Mouse (Mus musculus) heart, embryonic 12.5 days (tissue): ENCODE results near the gene Tm9sf4. TPM values are rescaled to one million over a fixed set of nuclear protein-coding genes. Genes with fewer than 3 reads are reported as not detected.

Experiments
- ATAC-seq: fragments of 200-750 bp; cut with Nextera tagmentation; 2 replicates; pipeline ENCODE4 v1.8.0; 2017; ENCODE audit warnings: moderate TSS enrichment, moderate library complexity; ENCODE audit not compliant: insufficient number of reproducible peaks, low FRiP score
- H3K27ac ChIP-seq: fragments of 300-500 bp; sonication (generic); 2 replicates; pipeline ENCODE4 v1.5.1; 2016; ENCODE audit warnings: mild to moderate bottlenecking, moderate library complexity; ENCODE audit not compliant: poor library complexity, severe bottlenecking
- H3K27me3 ChIP-seq: fragments of 300-500 bp; sonication (generic); replicated peaks from 2 replicates; pipeline ENCODE4 v1.6.1; 2016; ENCODE audit warnings: mild to moderate bottlenecking, moderate library complexity
- H3K36me3 ChIP-seq: fragments of 300-500 bp; sonication (generic); 2 replicates; pipeline ENCODE4 v1.6.1; 2016; ENCODE audit warnings: mild to moderate bottlenecking, moderate library complexity
- H3K4me1 ChIP-seq: fragments of 300-500 bp; sonication (generic); replicated peaks from 2 replicates; pipeline ENCODE4 v1.6.1; 2016; ENCODE audit warnings: mild to moderate bottlenecking
- H3K4me2 ChIP-seq: fragments of 300-500 bp; sonication (generic); 2 replicates; pipeline ENCODE4 v1.6.1; 2016; ENCODE audit warnings: mild to moderate bottlenecking, moderate library complexity
- H3K4me3 ChIP-seq: fragments of 300-500 bp; sonication (generic); 2 replicates; pipeline ENCODE4 v1.5.1; 2016; ENCODE audit warnings: mild to moderate bottlenecking
- H3K9ac ChIP-seq: fragments of 300-500 bp; sonication (generic); 2 replicates; pipeline ENCODE4 v1.6.1; 2016; ENCODE audit warnings: mild to moderate bottlenecking, moderate library complexity
- H3K9me3 ChIP-seq: fragments of 300-500 bp; sonication (generic); replicated peaks from 2 replicates; pipeline ENCODE4 v1.6.1; 2016; ENCODE audit warnings: mild to moderate bottlenecking, moderate library complexity
- WGBS: fragments of 180-500 bp; shearing (Covaris S2); methylation state at CpG from one replicate; pipeline ENCODE4 v1.1.7; 2016; 5-methylcytosine and 5-hydroxymethylcytosine counted together
- polyA plus RNA-seq: library from polyadenylated mRNA; unstranded; fragments of >200 nt; fragmentation: Nextera tagmentation; extraction: Ambion mirVana; gene quantifications from 2 replicates; pipeline ENCODE4 v1.2.1, GENCODE M21; 2016

The Tm9sf4 gene
- polyA plus RNA-seq = 75.4 and 81.8 TPM in 2 replicates

DNA sequence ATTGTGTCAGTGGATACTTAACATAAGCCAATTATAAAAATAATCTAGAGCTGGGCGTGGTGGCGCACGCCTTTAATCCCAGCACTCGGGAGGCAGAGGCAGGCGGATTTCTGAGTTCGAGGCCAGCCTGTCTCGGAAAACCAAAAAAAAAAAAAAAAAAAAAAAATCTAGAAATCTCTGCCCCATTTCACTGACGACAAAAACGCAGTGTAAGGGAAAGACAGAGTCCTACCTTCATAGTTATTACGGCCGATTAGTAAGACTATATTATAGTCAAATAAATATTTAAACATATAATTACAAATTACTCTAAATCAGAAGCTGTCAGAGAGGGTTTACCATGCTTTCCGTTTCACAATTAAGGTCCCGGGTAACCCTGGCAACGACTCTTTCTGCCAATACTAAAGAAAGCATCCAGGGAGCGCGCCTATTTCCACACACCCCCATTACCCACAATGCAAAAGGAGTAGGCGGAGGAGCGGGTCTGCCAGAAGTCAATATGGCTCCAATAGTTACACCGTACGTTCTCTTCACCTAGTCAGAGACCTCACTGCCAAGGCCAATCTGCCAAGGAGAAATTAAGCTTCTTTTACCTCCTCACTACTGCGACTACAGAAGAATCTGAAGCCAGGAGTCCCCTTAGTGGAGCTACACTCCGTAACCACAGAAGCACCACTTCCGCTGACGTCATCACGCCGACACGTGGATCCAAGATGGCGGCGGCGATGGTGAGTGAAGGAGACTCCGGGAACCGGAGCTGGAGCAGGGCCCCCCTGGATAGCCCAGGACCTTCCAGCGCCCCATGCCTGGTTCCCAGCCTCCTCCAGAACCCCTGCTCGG lies at the start of gene Tm9sf4:
TSS of gene Tm9sf4 (plus strand) at position 460 of the 840 bp plus-strand sequence.
- H3K4me1 ChIP-seq = peaks cover 10% of the 10 kb centered on the region
- peak within 1 kb of the TSS; percentile 90 for H3K9ac ChIP-seq
- no peaks in the 10 kb centered on the region for H3K27me3 ChIP-seq
- peak within 1 kb of the TSS; percentile 76 for H3K4me3 ChIP-seq
- ATAC-seq = peak; percentile 89
- H3K4me2 ChIP-seq = peak within 1 kb of the TSS; percentile 90
- no peaks in the 10 kb centered on the region for H3K9me3 ChIP-seq
- peaks cover 4% of the 10 kb centered on the region; the same call in 1 of the 2 replicates for H3K36me3 ChIP-seq
- WGBS = 10% methylated on average over 34 of the region's 34 CpGs
- H3K27ac ChIP-seq = peak within 1 kb of the TSS; percentile 87

DNA sequence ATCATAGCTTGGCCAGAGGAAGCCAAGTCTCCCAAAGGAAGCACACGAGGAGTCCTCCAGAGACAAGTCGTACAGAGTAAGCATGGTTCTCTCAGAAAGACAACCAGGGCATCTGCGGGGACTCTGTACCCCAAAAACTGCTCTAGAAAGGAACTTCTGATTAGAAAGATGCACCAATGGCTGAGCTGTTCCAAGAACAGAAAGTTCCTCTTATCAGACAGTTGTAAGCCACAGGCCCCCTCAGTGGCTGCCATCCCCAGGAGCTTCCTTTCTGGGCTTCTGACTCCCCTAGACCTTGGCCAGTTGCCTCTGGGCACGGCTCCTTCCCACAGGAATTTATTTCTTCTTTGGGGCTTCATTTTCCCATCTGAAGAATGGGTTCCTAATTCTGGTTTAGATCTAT lies 45.4 kb upstream of the Tm9sf4 start:
- no peak overlapping the region for H3K4me3 ChIP-seq
- 64% methylated on average over 4 of the region's 4 CpGs for WGBS
- no peak for ATAC-seq

DNA sequence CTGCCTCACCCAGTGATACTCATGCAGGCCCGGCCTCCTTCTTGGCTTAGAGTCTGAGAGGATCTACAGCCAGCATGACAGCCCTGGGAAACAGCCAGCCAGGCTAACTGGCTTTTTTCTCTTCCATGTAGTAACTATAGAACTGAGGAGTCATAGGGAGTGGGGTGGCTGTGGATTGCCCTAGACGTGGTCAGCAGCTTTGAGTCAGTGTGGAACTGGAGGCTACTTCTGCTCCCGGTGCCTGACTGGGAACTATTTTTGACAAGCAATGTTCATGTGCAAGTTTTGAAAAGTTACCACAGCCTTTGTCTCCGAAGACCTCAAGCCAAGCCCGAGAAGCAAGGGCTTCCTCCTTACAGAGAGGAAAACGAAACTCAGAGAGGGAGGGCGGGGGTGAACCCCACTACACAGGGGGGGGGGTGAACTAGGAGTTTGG lies 44.0 kb upstream of the Tm9sf4 start:
- Histone ChIP-seq H3K9ac (no peak overlapping the region), H3K9me3 (no peaks in the 10 kb centered on the region), H3K27me3 (peaks cover 19% of the 10 kb centered on the region), H3K36me3 (no peaks in the 10 kb centered on the region), H3K27ac (no peak overlapping the region), H3K4me1 (no peaks in the 10 kb centered on the region), H3K4me3 (no peak overlapping the region), H3K4me2 (no peak overlapping the region)
- no peak for ATAC-seq
- 82% methylated on average over 7 of the region's 7 CpGs for WGBS

More for the DNA sequence above, 45.4 kb upstream of the Tm9sf4 start:
- no peak overlapping the region for H3K4me2 ChIP-seq
- no peaks in the 10 kb centered on the region for H3K9me3 ChIP-seq
- no peak overlapping the region for H3K27ac ChIP-seq
- no peaks in the 10 kb centered on the region for H3K4me1 ChIP-seq
- H3K36me3 ChIP-seq = no peaks in the 10 kb centered on the region
- H3K9ac ChIP-seq = no peak overlapping the region
- peaks cover 32% of the 10 kb centered on the region for H3K27me3 ChIP-seq

DNA sequence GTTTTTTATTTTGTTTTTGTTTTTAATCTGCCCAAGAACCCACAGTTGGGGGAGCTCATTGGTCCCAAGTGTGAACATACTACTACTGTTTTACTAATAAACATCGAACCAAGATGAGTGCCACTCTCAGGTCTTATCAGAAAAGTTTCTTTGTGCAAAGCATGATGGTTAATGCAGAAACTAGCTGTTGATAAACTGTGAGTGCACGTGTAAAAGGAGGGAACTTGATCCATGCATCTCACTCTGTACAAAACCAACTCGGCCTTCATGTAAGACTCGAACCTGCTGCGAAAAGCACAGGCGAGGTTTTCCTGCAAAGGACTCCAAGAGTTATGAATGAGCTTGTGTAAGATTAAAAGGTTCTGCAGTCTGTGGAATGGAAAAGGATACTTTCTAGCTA lies 41.6 kb upstream of the Tm9sf4 start:
- H3K4me3 ChIP-seq = no peak overlapping the region
- no peak overlapping the region for H3K4me2 ChIP-seq
- H3K9ac ChIP-seq = no peak overlapping the region
- H3K36me3 ChIP-seq = no peaks in the 10 kb centered on the region
- H3K4me1 ChIP-seq = no peaks in the 10 kb centered on the region
- ATAC-seq = no peak
- no peak overlapping the region for H3K27ac ChIP-seq
- H3K27me3 ChIP-seq = peaks cover 8% of the 10 kb centered on the region; the same call in 1 of the 2 replicates
- 77% methylated on average over 6 of the region's 6 CpGs for WGBS
- no peaks in the 10 kb centered on the region for H3K9me3 ChIP-seq

DNA sequence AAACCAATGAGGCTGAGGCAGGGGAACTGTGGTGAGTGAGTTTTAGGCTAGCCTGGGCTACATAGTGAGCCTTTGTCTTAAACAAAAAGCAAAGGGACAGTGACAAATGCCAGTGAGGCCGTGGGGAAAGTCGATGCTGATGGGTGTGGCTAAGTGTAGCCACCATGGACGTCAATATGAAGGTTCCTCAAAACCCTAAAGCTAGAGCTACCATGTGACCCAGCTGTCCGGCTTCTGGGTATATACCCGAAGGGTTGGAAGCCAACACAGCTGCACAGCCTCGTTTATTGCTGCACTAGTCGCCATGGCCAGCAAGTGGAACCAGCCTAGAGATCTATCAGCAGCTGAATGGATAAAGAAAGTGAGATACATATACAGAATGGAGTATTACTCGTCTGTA lies 41.0 kb upstream of the Tm9sf4 start:
- Histone ChIP-seq H3K4me3 (no peak overlapping the region), H3K9ac (no peak overlapping the region), H3K4me2 (no peak overlapping the region), H3K27ac (no peak overlapping the region), H3K4me1 (no peaks in the 10 kb centered on the region), H3K27me3 (peaks cover 3% of the 10 kb centered on the region; the same call in 1 of the 2 replicates), H3K9me3 (no peaks in the 10 kb centered on the region), H3K36me3 (no peaks in the 10 kb centered on the region)
- ATAC-seq = no peak
- WGBS = 68% methylated on average over 8 of the region's 8 CpGs

DNA sequence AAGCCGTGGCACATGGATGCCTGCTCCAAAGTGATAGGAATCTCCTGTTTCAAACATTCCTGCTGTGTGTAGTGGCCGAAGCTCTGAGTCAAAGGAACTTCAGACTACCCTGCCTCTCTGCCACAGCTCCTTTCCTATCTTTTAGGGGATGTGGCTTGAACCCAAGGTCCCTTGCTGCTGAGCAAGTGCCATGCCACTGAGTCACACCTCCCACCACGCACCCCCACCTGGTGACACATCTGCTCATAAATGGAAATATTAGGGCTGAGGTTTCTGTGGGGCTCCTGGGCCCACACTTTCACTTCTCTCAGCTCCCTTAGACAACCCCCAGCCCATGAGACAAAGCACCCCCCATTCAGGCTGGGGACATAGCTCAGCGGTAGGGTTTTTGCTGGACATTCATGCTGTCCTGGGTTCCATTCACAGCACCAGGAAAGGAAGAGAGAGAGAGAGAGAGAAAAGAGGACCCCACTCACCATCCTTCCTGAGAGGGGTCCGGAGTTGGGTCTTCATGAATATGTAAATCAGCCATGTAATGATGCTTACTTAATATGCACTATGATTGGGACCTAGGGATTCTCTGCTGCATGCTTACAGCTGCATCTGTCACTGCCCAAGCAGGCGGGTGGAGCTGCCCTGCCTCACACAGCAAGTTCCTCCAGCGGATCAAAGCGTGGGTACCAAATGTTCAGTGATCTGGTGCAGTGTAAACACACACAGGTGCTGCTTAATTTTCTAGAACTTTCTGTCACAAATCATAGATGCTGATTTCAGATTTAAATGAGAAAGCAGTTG lies 39.1 kb upstream of the Tm9sf4 start:
- Histone ChIP-seq H3K9ac (no peak overlapping the region), H3K27me3 (peaks cover 14% of the 10 kb centered on the region; the same call in 1 of the 2 replicates), H3K27ac (no peak overlapping the region), H3K4me1 (no peaks in the 10 kb centered on the region), H3K4me2 (no peak overlapping the region), H3K4me3 (no peak overlapping the region), H3K9me3 (no peaks in the 10 kb centered on the region), H3K36me3 (no peaks in the 10 kb centered on the region)
- WGBS = 64% methylated on average over 8 of the region's 8 CpGs
- ATAC-seq = no peak

DNA sequence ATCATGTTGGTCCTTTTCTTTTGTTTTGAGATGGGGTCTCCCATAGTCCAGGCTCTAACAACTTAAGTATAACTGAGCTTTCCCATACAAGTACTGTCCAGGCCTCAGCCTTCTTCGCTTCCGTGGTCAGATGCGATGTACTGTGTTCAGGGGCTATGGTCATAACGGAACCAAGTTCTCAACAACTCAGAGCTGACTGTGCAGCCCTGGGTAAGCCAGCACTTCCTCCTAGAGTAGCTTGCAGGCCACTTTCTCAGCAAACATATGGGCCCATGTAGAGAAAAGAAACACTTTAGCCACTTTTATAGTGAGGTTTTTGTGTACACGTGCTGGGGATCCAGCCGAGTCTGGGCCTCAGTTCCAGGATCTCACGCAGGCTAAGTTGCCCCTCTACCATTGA lies 38.4 kb upstream of the Tm9sf4 start:
- no peak overlapping the region for H3K4me3 ChIP-seq
- 83% methylated on average over 7 of the region's 7 CpGs for WGBS

DNA sequence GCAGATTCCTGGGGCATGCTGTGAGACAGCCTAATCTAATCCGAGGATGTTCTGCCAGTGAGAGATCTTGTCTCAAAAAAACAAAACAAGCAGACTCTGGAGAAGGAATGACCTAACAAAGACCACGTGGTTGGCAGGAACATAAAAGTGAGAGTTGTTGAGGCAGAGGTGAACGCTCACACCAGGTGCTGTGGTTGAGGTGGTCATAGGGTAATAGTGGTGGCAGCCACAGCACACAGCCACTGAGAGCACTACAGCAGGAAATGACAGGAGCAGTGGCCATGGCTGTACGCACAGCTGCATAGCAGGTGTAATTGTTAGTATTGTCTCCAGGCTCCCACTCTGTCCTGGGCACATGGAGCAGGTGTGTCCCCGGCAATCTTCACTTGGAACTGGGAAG lies 35.2 kb upstream of the Tm9sf4 start:
- H3K27me3 ChIP-seq = peaks cover 25% of the 10 kb centered on the region; the same call in 1 of the 2 replicates
- 50% methylated on average over 5 of the region's 5 CpGs for WGBS
- H3K27ac ChIP-seq = no peak overlapping the region
- no peak overlapping the region for H3K9ac ChIP-seq
- ATAC-seq = no peak
- H3K4me1 ChIP-seq = no peaks in the 10 kb centered on the region
- H3K4me3 ChIP-seq = no peak overlapping the region
- H3K9me3 ChIP-seq = no peaks in the 10 kb centered on the region
- no peaks in the 10 kb centered on the region for H3K36me3 ChIP-seq
- no peak overlapping the region for H3K4me2 ChIP-seq

More for the DNA sequence above, 38.4 kb upstream of the Tm9sf4 start:
- Histone ChIP-seq H3K4me1 (no peaks in the 10 kb centered on the region), H3K9me3 (no peaks in the 10 kb centered on the region), H3K9ac (no peak overlapping the region), H3K27me3 (peaks cover 17% of the 10 kb centered on the region; the same call in 1 of the 2 replicates), H3K27ac (no peak overlapping the region), H3K4me2 (no peak overlapping the region), H3K36me3 (no peaks in the 10 kb centered on the region)
- ATAC-seq = no peak

DNA sequence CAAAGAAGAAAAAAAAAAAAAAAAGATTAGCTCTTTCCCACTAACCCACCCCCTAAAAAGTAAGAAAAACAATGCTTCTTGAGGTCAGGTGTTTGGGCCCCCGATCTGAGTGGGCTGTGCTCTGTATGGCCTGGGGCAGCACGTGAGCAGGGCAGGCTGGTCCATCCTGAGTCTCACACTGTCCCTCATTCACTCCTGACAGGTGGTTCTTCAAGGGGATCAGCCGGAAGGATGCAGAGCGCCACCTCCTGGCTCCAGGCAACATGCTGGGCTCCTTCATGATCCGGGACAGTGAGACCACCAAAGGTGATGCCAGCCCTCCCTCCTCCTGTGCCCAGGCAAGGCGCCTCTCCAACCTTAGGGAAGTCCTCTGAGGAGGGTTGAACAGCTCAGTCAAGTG lies 30.1 kb upstream of the Tm9sf4 start:
- ATAC-seq = no peak
- Histone ChIP-seq H3K27me3 (peaks cover 29% of the 10 kb centered on the region; the same call in 1 of the 2 replicates), H3K9me3 (no peaks in the 10 kb centered on the region), H3K4me1 (no peaks in the 10 kb centered on the region; the same call in 1 of the 2 replicates), H3K9ac (no peak overlapping the region), H3K4me3 (no peak overlapping the region), H3K36me3 (no peaks in the 10 kb centered on the region), H3K4me2 (no peak overlapping the region), H3K27ac (no peak overlapping the region)
- WGBS = 26% methylated on average over 6 of the region's 6 CpGs

DNA sequence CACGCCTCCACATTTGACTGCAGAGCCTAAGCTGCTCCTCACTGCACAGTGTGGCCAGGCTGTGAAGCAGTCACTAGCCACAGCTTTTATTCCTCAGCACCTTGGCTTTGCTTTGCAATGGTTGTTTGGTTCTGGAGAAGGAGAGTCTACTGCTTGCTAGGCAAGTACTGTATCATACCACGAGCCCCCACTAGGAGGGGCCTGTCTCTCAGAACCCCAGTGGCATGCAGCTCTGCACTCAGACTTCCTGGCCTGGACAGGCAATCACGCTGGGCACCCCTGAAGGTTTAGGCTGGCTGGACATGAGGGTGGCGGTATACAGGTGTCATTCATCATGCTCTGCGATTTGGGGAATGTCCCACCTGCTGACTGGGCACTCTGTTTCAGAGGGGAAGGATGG lies 26.9 kb upstream of the Tm9sf4 start:
- no peak overlapping the region for H3K9ac ChIP-seq
- no peak overlapping the region for H3K27ac ChIP-seq
- no peak overlapping the region for H3K4me2 ChIP-seq
- WGBS = 37% methylated on average over 5 of the region's 5 CpGs
- ATAC-seq = no peak
- H3K9me3 ChIP-seq = no peaks in the 10 kb centered on the region
- H3K4me3 ChIP-seq = no peak overlapping the region
- H3K4me1 ChIP-seq = no peaks in the 10 kb centered on the region; the same call in 1 of the 2 replicates
- no peaks in the 10 kb centered on the region for H3K36me3 ChIP-seq
- H3K27me3 ChIP-seq = peaks cover 13% of the 10 kb centered on the region; the same call in 1 of the 2 replicates

DNA sequence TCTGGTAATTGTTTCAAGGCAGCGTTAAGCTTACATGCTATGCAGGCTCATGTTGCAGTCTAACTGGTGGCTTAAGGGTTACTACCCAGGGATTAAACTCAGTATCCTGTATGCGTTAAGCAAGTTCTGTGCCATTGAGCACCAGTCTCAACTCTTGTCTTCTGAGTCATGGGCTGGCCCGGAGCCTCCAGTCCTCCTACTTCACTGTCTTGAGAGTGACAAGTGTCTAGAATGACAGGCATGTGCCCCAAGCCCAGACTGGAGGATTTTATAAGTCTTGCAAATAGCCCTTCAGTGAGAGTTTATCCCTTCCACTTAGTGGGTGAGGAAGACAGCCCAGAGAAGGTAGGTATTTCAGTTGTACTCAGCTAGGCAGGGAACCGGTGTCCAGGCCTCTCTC lies 24.9 kb upstream of the Tm9sf4 start:
- Histone ChIP-seq H3K27me3 (peaks cover 9% of the 10 kb centered on the region; the same call in 1 of the 2 replicates), H3K36me3 (no peaks in the 10 kb centered on the region), H3K27ac (no peak overlapping the region), H3K4me1 (peaks cover 9% of the 10 kb centered on the region), H3K4me3 (no peak overlapping the region), H3K9ac (no peak overlapping the region), H3K9me3 (no peaks in the 10 kb centered on the region), H3K4me2 (no peak overlapping the region)
- no peak for ATAC-seq
- WGBS = 63% methylated on average over 4 of the region's 4 CpGs
